In the genomic region with DNA sequence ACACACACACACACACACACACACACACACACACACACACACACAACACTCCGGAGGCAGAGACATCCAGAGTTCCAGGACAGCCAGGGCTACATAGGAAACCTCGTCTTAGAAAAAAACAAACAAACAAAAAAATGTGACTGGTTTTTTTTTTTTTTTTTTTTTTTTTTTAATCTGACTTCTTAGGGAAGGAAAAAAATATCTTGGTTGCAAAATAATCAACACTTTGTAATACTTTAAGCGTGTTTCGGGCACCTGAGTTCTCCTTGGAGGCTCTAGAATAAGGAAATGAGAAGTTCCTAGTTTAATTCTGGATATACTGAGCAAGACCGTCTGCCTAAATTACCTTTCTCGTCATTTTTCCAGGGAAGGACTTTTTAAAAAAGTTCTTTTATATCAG, we compare ENCODE assay signal across 8 mouse cellular contexts. TPM values are rescaled to one million over a fixed set of nuclear protein-coding genes. Genes with fewer than 3 reads are reported as not detected.
DNase-seq lines count a peak whose midpoint lies in the region; ATAC-seq lines count a peak whose summit lies in the region.

No protein-coding gene starts in this region.

- peak overlapping the region; percentile 72 for H3K4me2 ChIP-seq in kidney, embryonic 15.5 days
- peak overlapping the region; percentile 72 for H3K4me2 ChIP-seq in embryonic facial prominence, embryonic 11.5 days (ENCODE audit: low read depth, low read length)
- H3K4me2 ChIP-seq in hindbrain, embryonic 15.5 days, result peak overlapping the region; percentile 74
- peak overlapping the region; percentile 70 for H3K4me2 ChIP-seq in midbrain, embryonic 14.5 days (ENCODE audit: low read length)

- H3K36me3 ChIP-seq in kidney, embryonic 15.5 days, result no peaks in the 10 kb centered on the region
- no peaks in the 10 kb centered on the region for H3K36me3 ChIP-seq in embryonic facial prominence, embryonic 11.5 days (replicated peaks; ENCODE audit: control insufficient read depth, insufficient read depth, low read depth, low read length)
- no peaks in the 10 kb centered on the region for H3K36me3 ChIP-seq in hindbrain, embryonic 15.5 days
- H3K36me3 ChIP-seq in midbrain, embryonic 14.5 days (ENCODE audit: control insufficient read depth, insufficient read depth, low read length), result no peaks in the 10 kb centered on the region

- WGBS in kidney, embryonic 15.5 days, result 49% methylated on average over 6 of the region's 6 CpGs
- 49% methylated on average over 6 of the region's 6 CpGs for WGBS in embryonic facial prominence, embryonic 11.5 days
- 46% methylated on average over 6 of the region's 6 CpGs for whole genome bisulfite sequencing in hindbrain, embryonic 15.5 days
- 51% methylated on average over 6 of the region's 6 CpGs for WGBS in midbrain, embryonic 14.5 days

- DNase-seq in kidney, postnatal 25 days, result no peak
- no peak for DNase-seq in embryonic facial prominence, embryonic 11.5 days (ENCODE audit: low spot score)
- DNase-seq in midbrain, embryonic 14.5 days, result no peak
- DNase-seq in kidney, adult 11 months, result no peak
- no peak for DNase-seq in left cerebral cortex, postnatal 25 days (ENCODE audit: low spot score in 2 of 2)

- peak overlapping the region; percentile 88 for H3K4me3 ChIP-seq in kidney, embryonic 15.5 days (replicated peaks)
- peak overlapping the region; percentile 77; the same call in 1 of the 2 replicates for H3K4me3 ChIP-seq in embryonic facial prominence, embryonic 11.5 days (ENCODE audit: low read depth, low read length)
- peak overlapping the region; percentile 67 for H3K4me3 ChIP-seq in hindbrain, embryonic 15.5 days
- H3K4me3 ChIP-seq in midbrain, embryonic 14.5 days (replicated peaks; ENCODE audit: low read depth, low read length), result peak overlapping the region; percentile 55

- no peaks in the 10 kb centered on the region for H3K27me3 ChIP-seq in kidney, embryonic 15.5 days
- no peaks in the 10 kb centered on the region for H3K27me3 ChIP-seq in embryonic facial prominence, embryonic 11.5 days (ENCODE audit: control insufficient read depth, insufficient read depth, low read length)
- no peaks in the 10 kb centered on the region for H3K27me3 ChIP-seq in hindbrain, embryonic 15.5 days
- H3K27me3 ChIP-seq in midbrain, embryonic 14.5 days (ENCODE audit: control insufficient read depth, insufficient read depth, low read length), result no peaks in the 10 kb centered on the region

- H3K27ac ChIP-seq in kidney, embryonic 15.5 days, result no peak overlapping the region
- no peak overlapping the region for H3K27ac ChIP-seq in embryonic facial prominence, embryonic 11.5 days (replicated peaks; ENCODE audit: low read depth, low read length)
- no peak overlapping the region for H3K27ac ChIP-seq in hindbrain, embryonic 15.5 days (replicated peaks)
- no peak overlapping the region for H3K27ac ChIP-seq in midbrain, embryonic 14.5 days (replicated peaks; ENCODE audit: low read depth, low read length)

- H3K9me3 ChIP-seq in kidney, embryonic 15.5 days (replicated peaks), result no peaks in the 10 kb centered on the region
- H3K9me3 ChIP-seq in embryonic facial prominence, embryonic 11.5 days (replicated peaks; ENCODE audit: control insufficient read depth, low read length), result no peaks in the 10 kb centered on the region
- no peaks in the 10 kb centered on the region for H3K9me3 ChIP-seq in hindbrain, embryonic 15.5 days
- no peaks in the 10 kb centered on the region for H3K9me3 ChIP-seq in midbrain, embryonic 14.5 days (ENCODE audit: control insufficient read depth, low read length)

- peaks cover 8% of the 10 kb centered on the region for H3K4me1 ChIP-seq in kidney, embryonic 15.5 days
- no peaks in the 10 kb centered on the region for H3K4me1 ChIP-seq in embryonic facial prominence, embryonic 11.5 days (ENCODE audit: control insufficient read depth, insufficient read depth, low read length)
- H3K4me1 ChIP-seq in hindbrain, embryonic 15.5 days (replicated peaks), result peaks cover 14% of the 10 kb centered on the region
- H3K4me1 ChIP-seq in midbrain, embryonic 14.5 days (ENCODE audit: control insufficient read depth, insufficient read depth, low read length), result peaks cover 9% of the 10 kb centered on the region; the same call in 1 of the 2 replicates

- intact Hi-C loops in left cerebral cortex, postnatal 25 days (cut with DNase I), result no loop called here

- H3K9ac ChIP-seq in kidney, embryonic 15.5 days, result no peak overlapping the region
- H3K9ac ChIP-seq in embryonic facial prominence, embryonic 11.5 days (replicated peaks; ENCODE audit: low read length), result no peak overlapping the region
- H3K9ac ChIP-seq in hindbrain, embryonic 15.5 days, result no peak overlapping the region
- H3K9ac ChIP-seq in midbrain, embryonic 14.5 days (replicated peaks; ENCODE audit: low read length), result no peak overlapping the region

- no peak for ATAC-seq in kidney, embryonic 15.5 days (replicated peaks; ENCODE audit: low FRiP score)
- no peak for ATAC-seq in embryonic facial prominence, embryonic 11.5 days (replicated peaks; ENCODE audit: insufficient number of reproducible peaks, low FRiP score, low TSS enrichment, low read depth)
- no peak for ATAC-seq in hindbrain, embryonic 15.5 days (ENCODE audit: low FRiP score, low read depth)
- no peak for ATAC-seq in midbrain, embryonic 14.5 days (ENCODE audit: low FRiP score, low TSS enrichment)
- ATAC-seq in CD4-positive, CD25-positive, alpha-beta regulatory T cell, adult 4 months, result no peak

RNA-seq across cellular contexts. Expression of gene Dnal1, which starts 0.5 kb away (rescaled TPM):
- polyA plus RNA-seq in kidney, embryonic 15.5 days (2015; fragmentation: Nextera tagmentation; extraction: Ambion mirVana), result 5.3 and 6.5 TPM in 2 replicates
- polyA plus RNA-seq in embryonic facial prominence, embryonic 11.5 days (2014; fragmentation: Nextera tagmentation; extraction: Ambion mirVana), result 3.9 and 6.8 TPM in 2 replicates
- 7.2 and 7.8 TPM in 2 replicates for polyA plus RNA-seq in hindbrain, embryonic 15.5 days (2015; fragmentation: Nextera tagmentation; extraction: Ambion mirVana)
- polyA plus RNA-seq in midbrain, embryonic 14.5 days (2014; fragmentation: Nextera tagmentation; extraction: Ambion mirVana), result 7.0 and 7.8 TPM in 2 replicates
- under 1 TPM; 0.10 to 0.12 TPM for polyA plus RNA-seq in CD4-positive, CD25-positive, alpha-beta regulatory T cell, adult 4 months (2017; shearing (Covaris generic))
- 100 to 1,000 TPM; 104 to 108 TPM for total RNA-seq in left cerebral cortex, postnatal 25 days (2021)

RNA-seq across cellular contexts. Expression of gene Acot6, which starts 13.2 kb away (rescaled TPM):
- 1.5 and 1.8 TPM in 2 replicates for polyA plus RNA-seq in kidney, embryonic 15.5 days (2015; fragmentation: Nextera tagmentation; extraction: Ambion mirVana)
- 1.0 and 1.7 TPM in 2 replicates for polyA plus RNA-seq in embryonic facial prominence, embryonic 11.5 days (2014; fragmentation: Nextera tagmentation; extraction: Ambion mirVana)
- 0.84 and 1.7 TPM in 2 replicates for polyA plus RNA-seq in hindbrain, embryonic 15.5 days (2015; fragmentation: Nextera tagmentation; extraction: Ambion mirVana)
- polyA plus RNA-seq in midbrain, embryonic 14.5 days (2014; fragmentation: Nextera tagmentation; extraction: Ambion mirVana), result 1.5 and 1.9 TPM in 2 replicates
- polyA plus RNA-seq in CD4-positive, CD25-positive, alpha-beta regulatory T cell, adult 4 months (2017; shearing (Covaris generic)), result 1 to 10 TPM in 1 of 2 experiments, under 1 TPM in 1; 0.77 to 1.0 TPM
- total RNA-seq in left cerebral cortex, postnatal 25 days (2021), result 1 to 10 TPM; 3.7 to 3.9 TPM

RNA-seq across cellular contexts. Expression of gene Pnma1, which starts 34.6 kb away (rescaled TPM):
- 1.00 and 1.0 TPM in 2 replicates for polyA plus RNA-seq in kidney, embryonic 15.5 days (2015; fragmentation: Nextera tagmentation; extraction: Ambion mirVana)
- 0.88 and 1.0 TPM in 2 replicates for polyA plus RNA-seq in embryonic facial prominence, embryonic 11.5 days (2014; fragmentation: Nextera tagmentation; extraction: Ambion mirVana)
- 4.0 and 4.5 TPM in 2 replicates for polyA plus RNA-seq in hindbrain, embryonic 15.5 days (2015; fragmentation: Nextera tagmentation; extraction: Ambion mirVana)
- polyA plus RNA-seq in midbrain, embryonic 14.5 days (2014; fragmentation: Nextera tagmentation; extraction: Ambion mirVana), result 5.4 and 6.2 TPM in 2 replicates
- not detected for polyA plus RNA-seq in CD4-positive, CD25-positive, alpha-beta regulatory T cell, adult 4 months (2017; shearing (Covaris generic))
- 1 to 10 TPM; 4.9 to 5.2 TPM for total RNA-seq in left cerebral cortex, postnatal 25 days (2021)

RNA-seq across cellular contexts. Expression of gene Acot5, which starts 44.6 kb away (rescaled TPM):
- polyA plus RNA-seq in kidney, embryonic 15.5 days (2015; fragmentation: Nextera tagmentation; extraction: Ambion mirVana), result not detected in 2 replicates
- polyA plus RNA-seq in embryonic facial prominence, embryonic 11.5 days (2014; fragmentation: Nextera tagmentation; extraction: Ambion mirVana), result not detected in 2 replicates
- polyA plus RNA-seq in hindbrain, embryonic 15.5 days (2015; fragmentation: Nextera tagmentation; extraction: Ambion mirVana), result 0.44 and 0.46 TPM in 2 replicates
- polyA plus RNA-seq in midbrain, embryonic 14.5 days (2014; fragmentation: Nextera tagmentation; extraction: Ambion mirVana), result not detected in 2 replicates
- polyA plus RNA-seq in CD4-positive, CD25-positive, alpha-beta regulatory T cell, adult 4 months (2017; shearing (Covaris generic)), result not detected
- 1 to 10 TPM; 5.1 to 7.0 TPM for total RNA-seq in left cerebral cortex, postnatal 25 days (2021)
